Mouse (Mus musculus): ENCODE data around the gene Prox1. TPM values are rescaled to one million over a fixed set of nuclear protein-coding genes. Genes with fewer than 3 reads are reported as not detected.

The Prox1 gene
- polyA plus RNA-seq, 1 experiment from 2014 or later, result 6.1 TPM

GRCm38 (mm10) chr1:190124961-190125739 is 45.4 kb downstream of the Prox1 start:
- H3K27me3 ChIP-seq (replicated peaks; ENCODE audit: control insufficient read depth, insufficient read depth, low read length), result no peaks in the 10 kb centered on the region; the same call in 1 of the 2 replicates
- H3K4me3 ChIP-seq (ENCODE audit: low read length), result no peak overlapping the region
- 91% methylated on average over 13 of the region's 14 CpGs for WGBS
- no peak for ATAC-seq
- no peaks in the 10 kb centered on the region for H3K9me3 ChIP-seq (ENCODE audit: control insufficient read depth, low read length)
- H3K36me3 ChIP-seq (ENCODE audit: control insufficient read depth, insufficient read depth, low read length), result no peaks in the 10 kb centered on the region
- H3K27ac ChIP-seq (ENCODE audit: low read depth, low read length), result no peak overlapping the region
- peaks cover 6% of the 10 kb centered on the region for H3K4me1 ChIP-seq (ENCODE audit: control insufficient read depth, insufficient read depth, low read depth, low read length)
- H3K9ac ChIP-seq (ENCODE audit: low read depth, low read length), result no peak overlapping the region
- no peak overlapping the region for H3K4me2 ChIP-seq (ENCODE audit: low read length)

GRCm38 (mm10) chr1:190123404-190123803 is 47.1 kb downstream of the Prox1 start:
- Histone ChIP-seq H3K36me3 (ENCODE audit: control insufficient read depth, insufficient read depth, low read length) (no peaks in the 10 kb centered on the region), H3K27me3 (replicated peaks; ENCODE audit: control insufficient read depth, insufficient read depth, low read length) (no peaks in the 10 kb centered on the region), H3K4me3 (ENCODE audit: low read length) (no peak overlapping the region), H3K4me2 (ENCODE audit: low read length) (no peak overlapping the region), H3K9ac (ENCODE audit: low read depth, low read length) (no peak overlapping the region), H3K9me3 (ENCODE audit: control insufficient read depth, low read length) (no peaks in the 10 kb centered on the region), H3K27ac (ENCODE audit: low read depth, low read length) (no peak overlapping the region), H3K4me1 (ENCODE audit: control insufficient read depth, insufficient read depth, low read depth, low read length) (peaks cover 6% of the 10 kb centered on the region)
- no peak for ATAC-seq
- WGBS, result 90% methylated on average over 13 of the region's 13 CpGs

- H3K4me1 ChIP-seq (ENCODE audit: control insufficient read depth, insufficient read depth, low read depth, low read length), result no peaks in the 10 kb centered on the region
- H3K27me3 ChIP-seq (replicated peaks; ENCODE audit: control insufficient read depth, insufficient read depth, low read length), result no peaks in the 10 kb centered on the region
- no peaks in the 10 kb centered on the region for H3K9me3 ChIP-seq (ENCODE audit: control insufficient read depth, low read length)
- H3K4me2 ChIP-seq (ENCODE audit: low read length), result no peak overlapping the region
- no peak overlapping the region for H3K4me3 ChIP-seq (ENCODE audit: low read length)
- H3K9ac ChIP-seq (ENCODE audit: low read depth, low read length), result no peak overlapping the region
- no peaks in the 10 kb centered on the region for H3K36me3 ChIP-seq (ENCODE audit: control insufficient read depth, insufficient read depth, low read length)
- H3K27ac ChIP-seq (ENCODE audit: low read depth, low read length), result no peak overlapping the region
- 84% methylated on average over 1 of the region's 1 CpGs for WGBS
- no peak for ATAC-seq
Observed at GRCm38 (mm10) chr1:190115985-190116384, 54.5 kb downstream of the Prox1 start.

GRCm38 (mm10) chr1:190111741-190112140 is 58.8 kb downstream of the Prox1 start:
- no peak for ATAC-seq
- no peak overlapping the region for H3K27ac ChIP-seq (ENCODE audit: low read depth, low read length)
- no peak overlapping the region for H3K4me2 ChIP-seq (ENCODE audit: low read length)
- H3K4me1 ChIP-seq (ENCODE audit: control insufficient read depth, insufficient read depth, low read depth, low read length), result no peaks in the 10 kb centered on the region
- no peak overlapping the region for H3K9ac ChIP-seq (ENCODE audit: low read depth, low read length)
- WGBS, result 53% methylated on average over 6 of the region's 6 CpGs
- no peak overlapping the region for H3K4me3 ChIP-seq (ENCODE audit: low read length)
- H3K36me3 ChIP-seq (ENCODE audit: control insufficient read depth, insufficient read depth, low read length), result no peaks in the 10 kb centered on the region
- H3K9me3 ChIP-seq (ENCODE audit: control insufficient read depth, low read length), result no peaks in the 10 kb centered on the region
- H3K27me3 ChIP-seq (replicated peaks; ENCODE audit: control insufficient read depth, insufficient read depth, low read length), result no peaks in the 10 kb centered on the region

GRCm38 (mm10) chr1:190107587-190107986 is 62.9 kb downstream of the Prox1 start:
- WGBS, result 97% methylated on average over 1 of the region's 1 CpGs
- H3K27me3 ChIP-seq (replicated peaks; ENCODE audit: control insufficient read depth, insufficient read depth, low read length), result no peaks in the 10 kb centered on the region

GRCm38 (mm10) chr1:190106674-190107420 is 63.7 kb downstream of the Prox1 start:
- WGBS, result 87% methylated on average over 16 of the region's 16 CpGs
- H3K4me1 ChIP-seq (ENCODE audit: control insufficient read depth, insufficient read depth, low read depth, low read length), result no peaks in the 10 kb centered on the region

More at GRCm38 (mm10) chr1:190107587-190107986, 62.9 kb downstream of the Prox1 start:
- H3K27ac ChIP-seq (ENCODE audit: low read depth, low read length), result no peak overlapping the region
- H3K9ac ChIP-seq (ENCODE audit: low read depth, low read length), result no peak overlapping the region
- H3K4me2 ChIP-seq (ENCODE audit: low read length), result no peak overlapping the region
- H3K36me3 ChIP-seq (ENCODE audit: control insufficient read depth, insufficient read depth, low read length), result no peaks in the 10 kb centered on the region
- ATAC-seq, result no peak
- no peaks in the 10 kb centered on the region for H3K9me3 ChIP-seq (ENCODE audit: control insufficient read depth, low read length)
- H3K4me1 ChIP-seq (ENCODE audit: control insufficient read depth, insufficient read depth, low read depth, low read length), result no peaks in the 10 kb centered on the region
- no peak overlapping the region for H3K4me3 ChIP-seq (ENCODE audit: low read length)

GRCm38 (mm10) chr1:190106060-190106459 is 64.5 kb downstream of the Prox1 start:
- Histone ChIP-seq H3K9me3 (ENCODE audit: control insufficient read depth, low read length) (no peaks in the 10 kb centered on the region), H3K4me3 (ENCODE audit: low read length) (no peak overlapping the region), H3K27ac (ENCODE audit: low read depth, low read length) (no peak overlapping the region), H3K4me1 (ENCODE audit: control insufficient read depth, insufficient read depth, low read depth, low read length) (no peaks in the 10 kb centered on the region), H3K27me3 (replicated peaks; ENCODE audit: control insufficient read depth, insufficient read depth, low read length) (no peaks in the 10 kb centered on the region), H3K4me2 (ENCODE audit: low read length) (no peak overlapping the region), H3K36me3 (ENCODE audit: control insufficient read depth, insufficient read depth, low read length) (no peaks in the 10 kb centered on the region), H3K9ac (ENCODE audit: low read depth, low read length) (no peak overlapping the region)
- ATAC-seq, result no peak
- 78% methylated on average over 5 of the region's 5 CpGs for WGBS

More at GRCm38 (mm10) chr1:190106674-190107420, 63.7 kb downstream of the Prox1 start:
- ATAC-seq, result no peak
- Histone ChIP-seq H3K27ac (ENCODE audit: low read depth, low read length) (no peak overlapping the region), H3K4me2 (ENCODE audit: low read length) (no peak overlapping the region), H3K4me3 (ENCODE audit: low read length) (no peak overlapping the region), H3K27me3 (replicated peaks; ENCODE audit: control insufficient read depth, insufficient read depth, low read length) (no peaks in the 10 kb centered on the region), H3K9me3 (ENCODE audit: control insufficient read depth, low read length) (no peaks in the 10 kb centered on the region), H3K9ac (ENCODE audit: low read depth, low read length) (no peak overlapping the region), H3K36me3 (ENCODE audit: control insufficient read depth, insufficient read depth, low read length) (no peaks in the 10 kb centered on the region)

- no peak overlapping the region for H3K4me3 ChIP-seq (ENCODE audit: low read length)
- H3K36me3 ChIP-seq (ENCODE audit: control insufficient read depth, insufficient read depth, low read length), result no peaks in the 10 kb centered on the region
- no peaks in the 10 kb centered on the region for H3K9me3 ChIP-seq (ENCODE audit: control insufficient read depth, low read length)
- H3K4me2 ChIP-seq (ENCODE audit: low read length), result no peak overlapping the region
- no peak overlapping the region for H3K27ac ChIP-seq (ENCODE audit: low read depth, low read length)
- no peak overlapping the region for H3K9ac ChIP-seq (ENCODE audit: low read depth, low read length)
- no peaks in the 10 kb centered on the region for H3K4me1 ChIP-seq (ENCODE audit: control insufficient read depth, insufficient read depth, low read depth, low read length)
- no peak for ATAC-seq
- H3K27me3 ChIP-seq (replicated peaks; ENCODE audit: control insufficient read depth, insufficient read depth, low read length), result no peaks in the 10 kb centered on the region
- WGBS, result 83% methylated on average over 9 of the region's 9 CpGs
Observed at GRCm38 (mm10) chr1:190093326-190093725, 77.2 kb downstream of the Prox1 start.

GRCm38 (mm10) chr1:190092076-190092475 is 78.4 kb downstream of the Prox1 start:
- no peak for ATAC-seq
- H3K9me3 ChIP-seq (ENCODE audit: control insufficient read depth, low read length), result no peaks in the 10 kb centered on the region
- H3K9ac ChIP-seq (ENCODE audit: low read depth, low read length), result no peak overlapping the region
- H3K27ac ChIP-seq (ENCODE audit: low read depth, low read length), result no peak overlapping the region
- no peaks in the 10 kb centered on the region for H3K27me3 ChIP-seq (replicated peaks; ENCODE audit: control insufficient read depth, insufficient read depth, low read length)
- no peak overlapping the region for H3K4me2 ChIP-seq (ENCODE audit: low read length)
- H3K4me1 ChIP-seq (ENCODE audit: control insufficient read depth, insufficient read depth, low read depth, low read length), result no peaks in the 10 kb centered on the region
- H3K4me3 ChIP-seq (ENCODE audit: low read length), result no peak overlapping the region
- WGBS, result 81% methylated on average over 7 of the region's 7 CpGs
- H3K36me3 ChIP-seq (ENCODE audit: control insufficient read depth, insufficient read depth, low read length), result no peaks in the 10 kb centered on the region
